12 mouse cellular contexts compared by ENCODE assay signal in the genomic region with DNA sequence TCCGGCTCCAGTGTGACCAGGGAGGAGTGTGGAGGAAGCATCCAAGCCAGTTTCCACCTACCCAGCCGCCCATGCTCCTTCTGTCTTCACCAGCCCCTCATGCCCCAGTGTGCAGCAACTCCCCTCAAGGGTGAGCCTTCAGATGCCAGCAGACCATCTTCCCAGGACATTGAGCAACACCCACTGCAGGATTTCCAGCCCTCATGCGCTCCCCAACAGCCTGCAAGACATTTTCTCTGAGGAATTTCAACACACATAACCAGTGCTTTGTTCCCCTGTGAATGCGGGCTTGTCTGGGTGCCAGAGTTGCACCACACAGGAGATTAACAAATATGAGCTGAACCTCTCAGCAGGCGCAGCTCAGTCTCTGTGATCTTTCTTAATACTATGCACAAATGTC.
DNase-seq lines count a peak whose midpoint lies in the region; ATAC-seq and TF ChIP-seq lines count a peak whose summit lies in the region.
"Had no signal": no experiment of that assay in that cellular context is flagged by ENCODE, and none has a peak within 500 bp of the region (broad histone marks: within the 10 kb centered on the region; RNA-seq: fewer than 3 reads in every experiment).

No protein-coding gene starts in this region.

- no peaks in the 10 kb centered on the region for H3K36me3 ChIP-seq in forebrain, embryonic 11.5 days (ENCODE audit: control insufficient read depth, insufficient read depth, low read length)
- H3K36me3 ChIP-seq in forebrain, postnatal 0 days (ENCODE audit: insufficient read depth), result no peaks in the 10 kb centered on the region
- H3K36me3 ChIP-seq in midbrain, postnatal 0 days (ENCODE audit: insufficient read depth, low read length), result no peaks in the 10 kb centered on the region
- H3K36me3 ChIP-seq in midbrain, embryonic 16.5 days (ENCODE audit: control insufficient read depth, insufficient read depth, low read length), result no peaks in the 10 kb centered on the region
- H3K36me3 ChIP-seq in lung, embryonic 15.5 days, result no peaks in the 10 kb centered on the region
- H3K36me3 ChIP-seq: kidney, embryonic 15.5 days had no signal

- TF ChIP-seq CTCF in forebrain, postnatal 0 days (IDR thresholded peaks at IDR 0.05; ENCODE audit: low read depth), result no peak
- TF ChIP-seq CTCF in midbrain, postnatal 0 days (IDR thresholded peaks at IDR 0.05), result no peak

- 51% methylated on average over 5 of the region's 5 CpGs for WGBS in forebrain, embryonic 11.5 days
- 37% methylated on average over 5 of the region's 5 CpGs for WGBS in forebrain, postnatal 0 days
- WGBS in midbrain, postnatal 0 days, result 48% methylated on average over 5 of the region's 5 CpGs
- 41% methylated on average over 5 of the region's 5 CpGs for WGBS in midbrain, embryonic 16.5 days
- 39% methylated on average over 5 of the region's 5 CpGs for WGBS in lung, embryonic 15.5 days

- no peak overlapping the region for H3K4me2 ChIP-seq in forebrain, embryonic 11.5 days (ENCODE audit: low read depth, low read length, severe bottlenecking)
- H3K4me2 ChIP-seq in forebrain, postnatal 0 days (ENCODE audit: low read depth), result no peak overlapping the region
- no peak overlapping the region for H3K4me2 ChIP-seq in midbrain, postnatal 0 days (ENCODE audit: low read depth, low read length, poor library complexity, severe bottlenecking)
- no peak overlapping the region for H3K4me2 ChIP-seq in midbrain, embryonic 16.5 days (ENCODE audit: low read length)
- H3K4me2 ChIP-seq in lung, embryonic 15.5 days, result peak overlapping the region; percentile 2; the same call in 1 of the 2 replicates
- H3K4me2 ChIP-seq: kidney, embryonic 15.5 days had no signal

- DNase-seq in forebrain, embryonic 11.5 days (ENCODE audit: low spot score), result peak; percentile 48
- no peak for DNase-seq in forebrain, postnatal 0 days
- DNase-seq in midbrain, postnatal 0 days (ENCODE audit: low spot score), result peak; percentile 28
- no peak for DNase-seq in right cerebral cortex, postnatal 4 days
- no peak for DNase-seq in right cerebral cortex, adult 2 months (ENCODE audit: low spot score in 2 of 2)
- DNase-seq in spleen, postnatal 10 days (ENCODE audit: low spot score in 2 of 2), result no peak

- no peak for ATAC-seq in forebrain, embryonic 11.5 days (replicated peaks; ENCODE audit: low FRiP score)
- no peak for ATAC-seq in forebrain, postnatal 0 days
- no peak for ATAC-seq in midbrain, postnatal 0 days (ENCODE audit: low FRiP score)
- ATAC-seq in midbrain, embryonic 16.5 days, result no peak; the same call in 1 of the 2 replicates
- peak; percentile 72; the same call in 1 of the 2 replicates for ATAC-seq in lung, embryonic 15.5 days (ENCODE audit: borderline replicate concordance, extremely low read depth, low FRiP score, low TSS enrichment)
- ATAC-seq: CD4-positive, CD25-positive, alpha-beta regulatory T cell, adult 4 months had no signal

- H3K4me3 ChIP-seq in forebrain, embryonic 11.5 days (ENCODE audit: low read depth, low read length), result no peak overlapping the region
- H3K4me3 ChIP-seq in forebrain, postnatal 0 days (ENCODE audit: low read depth, low read length), result no peak overlapping the region
- H3K4me3 ChIP-seq in midbrain, postnatal 0 days (ENCODE audit: low read depth, low read length), result no peak overlapping the region
- no peak overlapping the region for H3K4me3 ChIP-seq in midbrain, embryonic 16.5 days (ENCODE audit: low read depth, low read length)
- no peak overlapping the region for H3K4me3 ChIP-seq in lung, embryonic 15.5 days
- H3K4me3 ChIP-seq: erythroblast, embryonic 14.5 days; kidney, embryonic 15.5 days had no signal

- no peak overlapping the region for H3K27ac ChIP-seq in forebrain, embryonic 11.5 days (ENCODE audit: low read depth, low read length)
- no peak overlapping the region for H3K27ac ChIP-seq in forebrain, postnatal 0 days (ENCODE audit: low read depth, low read length)
- no peak overlapping the region for H3K27ac ChIP-seq in midbrain, postnatal 0 days (ENCODE audit: low read depth, low read length)
- H3K27ac ChIP-seq in midbrain, embryonic 16.5 days (ENCODE audit: low read length), result no peak overlapping the region
- peak overlapping the region; percentile 55 for H3K27ac ChIP-seq in lung, embryonic 15.5 days
- H3K27ac ChIP-seq: kidney, embryonic 15.5 days; liver, embryonic 14.5 days had no signal

- no peak overlapping the region for H3K9ac ChIP-seq in forebrain, embryonic 11.5 days (ENCODE audit: low read length)
- no peak overlapping the region for H3K9ac ChIP-seq in forebrain, postnatal 0 days
- no peak overlapping the region for H3K9ac ChIP-seq in midbrain, postnatal 0 days (replicated peaks; ENCODE audit: low read length, poor library complexity, severe bottlenecking)
- H3K9ac ChIP-seq in midbrain, embryonic 16.5 days (ENCODE audit: low read depth, low read length), result no peak overlapping the region
- H3K9ac ChIP-seq in lung, embryonic 15.5 days, result no peak overlapping the region
- H3K9ac ChIP-seq: kidney, embryonic 15.5 days; liver, embryonic 14.5 days had no signal

- no peaks in the 10 kb centered on the region for H3K9me3 ChIP-seq in forebrain, embryonic 11.5 days (ENCODE audit: control insufficient read depth, low read length)
- H3K9me3 ChIP-seq in forebrain, postnatal 0 days (ENCODE audit: low read length), result no peaks in the 10 kb centered on the region
- H3K9me3 ChIP-seq in midbrain, postnatal 0 days (ENCODE audit: low read length), result no peaks in the 10 kb centered on the region
- no peaks in the 10 kb centered on the region for H3K9me3 ChIP-seq in midbrain, embryonic 16.5 days (replicated peaks; ENCODE audit: control insufficient read depth, low read length, poor library complexity, severe bottlenecking)
- no peaks in the 10 kb centered on the region for H3K9me3 ChIP-seq in lung, embryonic 15.5 days
- H3K9me3 ChIP-seq: kidney, embryonic 15.5 days had no signal

- H3K27me3 ChIP-seq in forebrain, embryonic 11.5 days (ENCODE audit: control insufficient read depth, insufficient read depth, low read length), result no peaks in the 10 kb centered on the region
- H3K27me3 ChIP-seq in forebrain, postnatal 0 days (ENCODE audit: insufficient read depth, low read length), result no peaks in the 10 kb centered on the region
- H3K27me3 ChIP-seq in midbrain, postnatal 0 days (ENCODE audit: insufficient read depth, low read length), result no peaks in the 10 kb centered on the region
- no peaks in the 10 kb centered on the region for H3K27me3 ChIP-seq in midbrain, embryonic 16.5 days (ENCODE audit: control insufficient read depth, insufficient read depth, low read depth, low read length)
- no peaks in the 10 kb centered on the region for H3K27me3 ChIP-seq in lung, embryonic 15.5 days
- H3K27me3 ChIP-seq: kidney, embryonic 15.5 days had no signal

- no peaks in the 10 kb centered on the region for H3K4me1 ChIP-seq in forebrain, embryonic 11.5 days (replicated peaks; ENCODE audit: control insufficient read depth, insufficient read depth, low read length)
- no peaks in the 10 kb centered on the region for H3K4me1 ChIP-seq in forebrain, postnatal 0 days (ENCODE audit: insufficient read depth)
- H3K4me1 ChIP-seq in midbrain, postnatal 0 days (ENCODE audit: insufficient read depth, low read length), result no peaks in the 10 kb centered on the region
- no peaks in the 10 kb centered on the region for H3K4me1 ChIP-seq in midbrain, embryonic 16.5 days (ENCODE audit: control insufficient read depth, insufficient read depth, low read length)
- peaks cover 4% of the 10 kb centered on the region for H3K4me1 ChIP-seq in lung, embryonic 15.5 days
- H3K4me1 ChIP-seq: kidney, embryonic 15.5 days had no signal

Comparison
In these comparisons a context has a peak if more than half of its experiments do, and no peak if none do; other contexts are left out.
1. DNase-seq: peak in forebrain, embryonic 11.5 days (single experiment) and midbrain, postnatal 0 days (single experiment); none in forebrain, postnatal 0 days (single experiment), right cerebral cortex, postnatal 4 days (single experiment), right cerebral cortex, adult 2 months (0 of 2) and spleen, postnatal 10 days (0 of 2).